Mouse (Mus musculus) G1E (cell line): Measurements from ENCODE around the gene Cdk4. TPM values are rescaled to one million over a fixed set of nuclear protein-coding genes. Genes with fewer than 3 reads are reported as not detected.

Source experiments
- ATAC-seq: 2 replicates; pipeline ENCODE4 v1.8.0; 2016; ENCODE audit warnings: mild to moderate bottlenecking; ENCODE audit not compliant: insufficient number of reproducible peaks, poor library complexity, low FRiP score, severe bottlenecking; ENCODE audit errors: extremely low read depth
- DNase-seq: peaks from one replicate; pipeline ENCODE4 v3.0.0; 2012; ENCODE audit warnings: low spot score
- H3K27me3 ChIP-seq: 2 replicates; pipeline ENCODE4 v1.6.1; 2012; ENCODE audit warnings: mild to moderate bottlenecking, low read length, inconsistent platforms; ENCODE audit not compliant: insufficient read depth
- H3K36me3 ChIP-seq: replicated peaks from 2 replicates; pipeline ENCODE3; 2012; ENCODE audit warnings: mild to moderate bottlenecking, inconsistent platforms
- H3K4me1 ChIP-seq: 2 replicates; pipeline ENCODE4 v1.6.1; 2012; ENCODE audit warnings: low read depth, low read length, inconsistent platforms, mixed read lengths; ENCODE audit not compliant: insufficient read depth
- H3K4me3 ChIP-seq: 2 replicates; pipeline ENCODE4 v1.5.1; 2012; ENCODE audit warnings: low read depth, mild to moderate bottlenecking, inconsistent platforms, low read length, moderate library complexity, mixed read lengths
- H3K9me3 ChIP-seq: replicated peaks from 2 replicates; pipeline ENCODE4 v1.6.1; 2012; ENCODE audit warnings: inconsistent platforms
- CTCF ChIP-seq: IDR thresholded peaks from 2 replicates; pipeline ENCODE4 v1.5.1; 2012; ENCODE audit warnings: low read depth, low read length, inconsistent platforms, mixed read lengths
- GATA1 ChIP-seq: IDR thresholded peaks from 2 replicates; pipeline ENCODE4 v1.6.1; 2012; ENCODE audit warnings: borderline replicate concordance, low read length, inconsistent platforms, mixed read lengths
- GATA2 ChIP-seq: IDR thresholded peaks from 2 replicates; pipeline ENCODE4 v1.6.1; 2012; ENCODE audit warnings: low read depth, low read length, inconsistent platforms, borderline replicate concordance
- POLR2AphosphoS5 ChIP-seq: IDR thresholded peaks from 2 replicates; pipeline ENCODE4 v1.6.1; 2012; ENCODE audit warnings: low read depth, low read length, inconsistent platforms; ENCODE audit not compliant: insufficient replicate concordance
- TAL1 ChIP-seq: conservative IDR thresholded peaks from 2 replicates; pipeline ENCODE4 v1.6.1; 2012; ENCODE audit warnings: low read depth, low read length, inconsistent platforms, mixed read lengths
- polyA plus RNA-seq: library from polyadenylated mRNA; stranded (reverse); fragments of >175 nt; gene quantifications from 2 replicates; pipeline ENCODE4 v1.2.3, GENCODE M21; 2012
- total RNA-seq, 2 experiments: library from RNA; stranded (forward) in 1 of 2; stranded (reverse) in 1 of 2; fragments of 200-1000 nt in 1 of 2; fragments of >200 nt in 1 of 2; fragmentation: Nextera tagmentation in 1 of 2; gene quantifications; 2 replicates each; pipeline ENCODE4 v1.2.3; 2014 to 2017

Gene Cdk4
- total and polyA plus RNA-seq, 3 experiments, result 532 to 1,826 (median 648) TPM

- H3K27me3 ChIP-seq, result peaks cover 69% of the 10 kb centered on the region
- H3K9me3 ChIP-seq, result peaks cover 5% of the 10 kb centered on the region; the same call in 1 of the 2 replicates
- TF ChIP-seq GATA2, result no peak
- no peak for TF ChIP-seq POLR2AphosphoS5
- TF ChIP-seq GATA1, result no peak
- no peak for TF ChIP-seq CTCF
- TF ChIP-seq TAL1, result no peak
- no peak for ATAC-seq
- no peak for DNase-seq
- H3K36me3 ChIP-seq, result peaks cover 6% of the 10 kb centered on the region
- H3K4me1 ChIP-seq, result peaks cover 20% of the 10 kb centered on the region
- no peak overlapping the region for H3K4me3 ChIP-seq
Measured at GRCm38 (mm10) chr10:127054646-127055045, 8.7 kb upstream of the Cdk4 start.

DNA sequence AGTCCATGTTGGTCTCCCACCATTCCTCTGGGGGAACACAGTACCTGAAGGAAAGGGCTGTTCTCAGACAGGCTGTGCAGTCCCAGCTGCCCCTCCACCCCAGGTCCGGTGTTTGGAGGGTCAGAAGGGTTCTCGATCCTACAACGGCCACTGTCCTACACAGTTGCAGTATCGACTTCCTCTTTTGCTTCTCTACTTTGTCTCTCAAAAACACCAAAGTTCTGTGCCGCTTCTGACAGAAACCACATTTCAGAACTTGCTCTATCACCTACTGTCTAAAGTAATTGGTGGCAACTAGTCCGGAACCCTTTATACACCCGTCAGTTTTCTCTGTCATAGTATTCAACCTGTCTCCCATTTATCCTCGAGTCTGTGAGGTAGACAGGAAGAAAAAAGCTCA lies 7.9 kb upstream of the Cdk4 start:
- TF ChIP-seq GATA1 (no peak), TAL1 (no peak)
- peaks cover 6% of the 10 kb centered on the region for H3K36me3 ChIP-seq
- H3K27me3 ChIP-seq, result peaks cover 70% of the 10 kb centered on the region
- ATAC-seq, result no peak
- H3K9me3 ChIP-seq, result peaks cover 5% of the 10 kb centered on the region; the same call in 1 of the 2 replicates
- H3K4me1 ChIP-seq, result peaks cover 22% of the 10 kb centered on the region
- no peak for DNase-seq
- H3K4me3 ChIP-seq, result no peak overlapping the region

DNA sequence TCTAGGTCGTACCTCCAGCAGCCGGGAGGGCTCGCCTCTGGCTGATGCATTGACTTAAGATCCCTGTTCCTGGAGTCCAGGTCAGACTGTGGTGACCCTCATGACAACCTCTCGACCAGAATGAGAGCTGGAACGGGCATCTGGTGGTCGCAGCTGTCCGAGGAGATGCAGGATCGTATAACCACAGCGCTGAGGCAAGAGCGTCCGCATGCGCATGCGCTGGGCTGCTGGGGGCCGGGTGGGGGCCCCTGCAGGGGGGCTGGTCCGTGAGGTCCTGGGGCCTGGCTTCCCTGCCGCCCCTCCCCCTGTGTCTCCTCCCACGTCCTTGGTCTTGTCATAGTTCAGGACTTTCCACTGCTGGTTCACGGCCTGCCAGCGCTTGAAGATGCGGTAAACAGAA lies 6.8 kb upstream of the Cdk4 start:
- no peak overlapping the region for H3K4me3 ChIP-seq
- TF ChIP-seq GATA2, result no peak
- TF ChIP-seq CTCF, result no peak
- no peak for TF ChIP-seq POLR2AphosphoS5
- TF ChIP-seq TAL1, result no peak
- TF ChIP-seq GATA1, result no peak
- peaks cover 6% of the 10 kb centered on the region for H3K36me3 ChIP-seq
- H3K4me1 ChIP-seq, result peaks cover 26% of the 10 kb centered on the region
- peaks cover 5% of the 10 kb centered on the region; the same call in 1 of the 2 replicates for H3K9me3 ChIP-seq
- H3K27me3 ChIP-seq, result peaks cover 75% of the 10 kb centered on the region
- DNase-seq, result no peak
- ATAC-seq, result no peak

GRCm38 (mm10) chr10:127058161-127058560 lies 5.2 kb upstream of the Cdk4 start:
- DNase-seq, result peak; percentile 81
- TF ChIP-seq GATA1, result no peak
- TF ChIP-seq CTCF, result peak; percentile 99
- H3K4me3 ChIP-seq, result no peak overlapping the region
- H3K27me3 ChIP-seq, result peaks cover 69% of the 10 kb centered on the region
- H3K36me3 ChIP-seq, result peaks cover 6% of the 10 kb centered on the region
- peaks cover 36% of the 10 kb centered on the region for H3K4me1 ChIP-seq
- peaks cover 5% of the 10 kb centered on the region; the same call in 1 of the 2 replicates for H3K9me3 ChIP-seq
- peak; percentile 45; the same call in 1 of the 2 replicates for ATAC-seq

GRCm38 (mm10) chr10:127058708-127059107 lies 4.6 kb upstream of the Cdk4 start:
- peaks cover 5% of the 10 kb centered on the region; the same call in 1 of the 2 replicates for H3K9me3 ChIP-seq
- H3K36me3 ChIP-seq, result peaks cover 6% of the 10 kb centered on the region
- H3K4me1 ChIP-seq, result peaks cover 36% of the 10 kb centered on the region
- no peak for DNase-seq
- peaks cover 64% of the 10 kb centered on the region for H3K27me3 ChIP-seq
- TF ChIP-seq TAL1 (no peak), GATA2 (no peak)
- no peak overlapping the region; the same call in 1 of the 2 replicates for H3K4me3 ChIP-seq
- no peak for ATAC-seq

GRCm38 (mm10) chr10:127059174-127059967 lies 4.0 kb upstream of the Cdk4 start:
- Histone ChIP-seq H3K36me3 (peaks cover 8% of the 10 kb centered on the region), H3K27me3 (peaks cover 61% of the 10 kb centered on the region), H3K9me3 (peaks cover 8% of the 10 kb centered on the region; the same call in 1 of the 2 replicates), H3K4me3 (peak overlapping the region; percentile 73), H3K4me1 (peaks cover 37% of the 10 kb centered on the region)
- ATAC-seq, result no peak
- DNase-seq, result peak; percentile 47
- TF ChIP-seq CTCF (no peak), POLR2AphosphoS5 (no peak), GATA1 (no peak), GATA2 (no peak), TAL1 (no peak)
